Mouse (Mus musculus) E14TG2a.4 (cell line): Measurements from ENCODE around the gene Tsga13.
A peak's percentile ranks its signal among the peaks of the same experiment; 100 is the strongest.

ENCODE experiments used
- H3K27me3 ChIP-seq: 2 replicates; pipeline ENCODE4 v1.6.1; 2014; ENCODE audit warnings: low read length, control low read depth; ENCODE audit not compliant: insufficient read depth
- H3K36me3 ChIP-seq: 2 replicates; pipeline ENCODE4 v1.6.1; 2014; ENCODE audit warnings: low read length, control low read depth; ENCODE audit not compliant: insufficient read depth
- H3K4me1 ChIP-seq: replicated peaks from 2 replicates; pipeline ENCODE4 v1.6.1; 2014; ENCODE audit warnings: low read depth, low read length, control low read depth
- H3K4me3 ChIP-seq: replicated peaks from 2 replicates; pipeline ENCODE4 v1.5.1; 2014; ENCODE audit warnings: mild to moderate bottlenecking, low read length
- H3K9me3 ChIP-seq: 2 replicates; pipeline ENCODE4 v1.6.1; 2014; ENCODE audit warnings: low read length, control low read depth
- CTCF ChIP-seq: conservative IDR thresholded peaks from 2 replicates; pipeline ENCODE4 v1.5.1; 2014; ENCODE audit warnings: low read length
- NANOG ChIP-seq: IDR thresholded peaks from 2 replicates; pipeline ENCODE4 v1.6.1; 2014; ENCODE audit warnings: borderline replicate concordance, low read length, mixed read lengths
- POU5F1 ChIP-seq: IDR thresholded peaks from 2 replicates; pipeline ENCODE4 v1.6.1; 2014; ENCODE audit warnings: low read length, borderline replicate concordance

The Tsga13 gene

DNA sequence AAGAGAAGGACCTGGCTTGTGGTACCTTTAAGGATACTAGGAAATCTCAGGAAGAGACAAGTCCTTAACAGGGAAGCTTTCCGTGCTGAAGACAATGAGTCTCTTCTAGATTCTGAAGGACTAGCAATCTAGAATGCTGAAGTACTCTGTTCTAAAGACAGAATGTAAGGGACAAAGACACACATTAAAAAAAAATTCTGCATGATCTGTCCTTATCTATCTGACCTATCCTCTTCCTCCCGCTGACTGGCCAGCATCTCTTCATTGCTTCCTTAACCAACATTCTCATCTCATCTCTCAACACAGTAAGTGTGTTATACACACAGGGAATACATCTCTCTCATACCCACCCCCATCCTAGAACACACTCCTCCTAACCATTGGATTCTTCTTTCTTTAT, at the start of gene Tsga13:
TSS of gene Tsga13 (minus strand) at position 101 of the 400 bp plus-strand sequence.
- H3K36me3 ChIP-seq: no peaks in the 10 kb centered on the region
- H3K4me3 ChIP-seq: no peak within 1 kb of the TSS
- TF ChIP-seq CTCF (no peak), NANOG (no peak), POU5F1 (no peak)

DNA sequence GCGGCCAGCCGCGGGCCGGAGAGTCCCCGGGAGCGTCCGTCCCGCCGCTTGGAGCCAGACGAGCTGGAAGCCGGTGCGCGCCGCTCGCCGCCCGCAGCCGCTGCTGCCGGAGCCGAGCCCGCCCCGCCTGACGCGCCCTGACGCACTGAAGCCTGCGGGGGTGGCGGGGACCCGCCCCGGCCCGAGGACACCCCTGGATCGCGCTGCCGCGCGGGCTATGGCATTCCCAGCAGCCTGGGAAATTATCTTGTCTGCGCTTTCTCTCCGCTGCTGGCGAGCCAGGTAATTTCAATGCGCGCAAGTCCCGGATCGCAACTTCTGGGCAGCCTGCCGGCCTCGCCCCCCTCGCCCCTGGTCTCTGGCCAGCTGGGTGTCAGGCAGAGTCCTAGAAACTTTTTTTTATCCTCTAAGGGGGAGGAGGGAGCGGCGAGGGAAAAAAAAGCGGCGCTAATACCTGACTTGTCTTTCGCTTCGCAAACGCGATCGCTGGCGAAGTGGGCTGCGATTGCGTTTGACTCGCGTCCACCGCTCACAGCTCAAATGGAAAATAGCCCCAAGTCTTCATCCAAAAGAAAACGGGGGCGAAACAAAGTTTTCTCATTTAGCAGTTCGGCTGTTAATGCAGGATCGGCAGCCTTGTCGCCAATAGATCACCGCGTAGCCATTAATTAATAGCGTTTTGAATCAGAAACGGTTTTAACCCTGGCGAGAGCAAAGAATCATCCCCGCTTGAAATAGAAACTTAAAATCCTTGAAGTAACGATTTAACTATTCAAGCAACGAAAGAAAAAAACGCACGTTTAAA, 43.6 kb upstream of the Tsga13 start, which contains the start of gene Klf14:
TSS of gene Klf14 (minus strand) at position 343 of the 805 bp plus-strand sequence.
- peaks cover 75% of the 10 kb centered on the region for H3K27me3 ChIP-seq
- no peaks in the 10 kb centered on the region for H3K36me3 ChIP-seq
- no peak for TF ChIP-seq POU5F1
- no peak for TF ChIP-seq NANOG
- no peak for TF ChIP-seq CTCF
- peaks cover 16% of the 10 kb centered on the region for H3K4me1 ChIP-seq
- peak within 1 kb of the TSS; percentile 83 for H3K4me3 ChIP-seq
- H3K9me3 ChIP-seq: no peaks in the 10 kb centered on the region

More for the DNA sequence above, at the start of gene Tsga13:
- Histone ChIP-seq H3K9me3 (no peaks in the 10 kb centered on the region), H3K4me1 (0 out of 2 replicates have a peak, but pooled peaks cover 5% of the 10 kb centered on the region), H3K27me3 (peaks cover 3% of the 10 kb centered on the region; the same call in 1 of the 2 replicates)

DNA sequence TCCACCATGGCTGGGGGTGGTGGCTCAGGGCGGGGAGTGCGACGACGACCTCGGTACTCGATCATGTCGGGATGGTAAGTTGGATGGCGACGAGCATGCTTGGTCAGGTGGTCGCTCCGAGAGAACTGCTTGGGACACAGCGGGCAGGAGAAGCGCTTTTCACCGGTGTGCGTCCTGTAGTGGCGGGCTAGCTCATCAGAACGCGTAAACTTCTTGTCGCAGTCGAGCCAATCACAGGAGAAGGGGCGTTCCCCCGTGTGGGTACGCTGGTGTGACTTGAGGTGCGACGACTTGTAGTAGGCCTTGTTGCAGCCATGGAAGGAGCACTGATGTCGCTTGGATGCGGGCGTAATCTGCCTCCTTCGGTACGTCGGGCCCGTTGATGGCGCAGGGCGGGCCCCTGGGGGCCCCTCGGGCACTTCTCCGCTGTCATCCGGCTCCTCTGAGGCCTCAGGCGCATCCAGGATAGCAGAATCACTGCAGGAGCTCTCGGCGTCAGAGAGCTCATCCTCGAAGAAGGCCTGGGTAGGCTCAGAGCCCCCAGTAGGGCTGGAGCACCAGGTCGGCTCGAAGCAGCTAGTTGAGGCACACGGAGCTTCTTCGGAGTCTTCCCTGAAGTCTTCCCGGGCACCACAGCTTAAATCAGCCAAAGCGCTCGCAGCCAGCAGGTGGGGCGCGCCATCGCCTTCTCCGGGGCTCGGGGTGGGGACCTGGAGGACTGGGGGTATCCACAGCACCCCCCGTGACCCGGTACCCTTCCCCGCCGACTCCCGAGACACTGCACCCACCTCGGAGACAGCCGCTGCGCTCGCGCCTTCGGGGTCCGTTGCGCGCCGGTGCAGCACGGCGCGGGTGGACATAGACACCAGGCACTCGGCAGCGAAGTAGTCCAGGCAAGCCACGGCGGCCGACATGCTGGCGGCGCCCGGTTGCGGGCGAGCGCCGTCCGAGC, 42.7 kb upstream of the Tsga13 start:
- H3K27me3 ChIP-seq: peaks cover 69% of the 10 kb centered on the region
- no peaks in the 10 kb centered on the region for H3K9me3 ChIP-seq
- no peak for TF ChIP-seq CTCF
- TF ChIP-seq POU5F1: no peak
- no peak for TF ChIP-seq NANOG
- H3K4me3 ChIP-seq: peak overlapping the region; percentile 83
- H3K4me1 ChIP-seq: peaks cover 16% of the 10 kb centered on the region
- H3K36me3 ChIP-seq: no peaks in the 10 kb centered on the region

- no peak overlapping the region for H3K4me3 ChIP-seq
- no peaks in the 10 kb centered on the region for H3K4me1 ChIP-seq
- H3K36me3 ChIP-seq: no peaks in the 10 kb centered on the region
- no peak for TF ChIP-seq NANOG
- TF ChIP-seq POU5F1: no peak
- TF ChIP-seq CTCF: no peak
- peaks cover 9% of the 10 kb centered on the region for H3K9me3 ChIP-seq
- H3K27me3 ChIP-seq: 0 out of 2 replicates have a peak, but pooled peaks cover 9% of the 10 kb centered on the region
Observed at GRCm38 (mm10) chr6:30939264-30939663, 23.9 kb upstream of the Tsga13 start.

- Histone ChIP-seq H3K9me3 (peaks cover 4% of the 10 kb centered on the region; the same call in 1 of the 2 replicates), H3K4me3 (no peak overlapping the region), H3K27me3 (peaks cover 10% of the 10 kb centered on the region), H3K36me3 (no peaks in the 10 kb centered on the region), H3K4me1 (0 out of 2 replicates have a peak, but pooled peaks cover 10% of the 10 kb centered on the region)
- TF ChIP-seq POU5F1 (no peak), NANOG (no peak), CTCF (0 out of 2 replicates have a peak, but pooled peaks have one; percentile 18)
Observed at GRCm38 (mm10) chr6:30922821-30923220, 7.4 kb upstream of the Tsga13 start.

DNA sequence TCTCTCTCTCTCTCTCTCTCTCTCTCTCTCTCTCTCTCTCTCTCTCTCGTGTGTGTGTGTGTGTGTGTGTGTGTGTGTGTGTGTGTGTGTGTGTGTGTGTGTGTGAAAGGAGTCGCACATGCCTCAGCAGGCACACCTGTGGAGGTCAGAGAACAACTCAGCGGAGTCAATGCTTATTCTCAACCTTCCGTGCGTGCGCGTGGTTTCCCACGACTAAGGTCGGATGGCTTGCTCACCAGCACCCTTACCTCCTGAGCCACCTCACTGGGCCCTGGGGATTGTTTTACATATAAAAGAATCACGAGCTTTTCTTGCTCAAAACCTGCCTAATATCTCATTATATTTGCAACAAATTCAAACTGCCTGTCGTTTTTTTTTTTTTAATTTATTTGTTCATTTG, 6.5 kb upstream of the Tsga13 start:
- H3K36me3 ChIP-seq: no peaks in the 10 kb centered on the region
- peaks cover 4% of the 10 kb centered on the region; the same call in 1 of the 2 replicates for H3K9me3 ChIP-seq
- TF ChIP-seq NANOG (no peak), CTCF (no peak), POU5F1 (no peak)

DNA sequence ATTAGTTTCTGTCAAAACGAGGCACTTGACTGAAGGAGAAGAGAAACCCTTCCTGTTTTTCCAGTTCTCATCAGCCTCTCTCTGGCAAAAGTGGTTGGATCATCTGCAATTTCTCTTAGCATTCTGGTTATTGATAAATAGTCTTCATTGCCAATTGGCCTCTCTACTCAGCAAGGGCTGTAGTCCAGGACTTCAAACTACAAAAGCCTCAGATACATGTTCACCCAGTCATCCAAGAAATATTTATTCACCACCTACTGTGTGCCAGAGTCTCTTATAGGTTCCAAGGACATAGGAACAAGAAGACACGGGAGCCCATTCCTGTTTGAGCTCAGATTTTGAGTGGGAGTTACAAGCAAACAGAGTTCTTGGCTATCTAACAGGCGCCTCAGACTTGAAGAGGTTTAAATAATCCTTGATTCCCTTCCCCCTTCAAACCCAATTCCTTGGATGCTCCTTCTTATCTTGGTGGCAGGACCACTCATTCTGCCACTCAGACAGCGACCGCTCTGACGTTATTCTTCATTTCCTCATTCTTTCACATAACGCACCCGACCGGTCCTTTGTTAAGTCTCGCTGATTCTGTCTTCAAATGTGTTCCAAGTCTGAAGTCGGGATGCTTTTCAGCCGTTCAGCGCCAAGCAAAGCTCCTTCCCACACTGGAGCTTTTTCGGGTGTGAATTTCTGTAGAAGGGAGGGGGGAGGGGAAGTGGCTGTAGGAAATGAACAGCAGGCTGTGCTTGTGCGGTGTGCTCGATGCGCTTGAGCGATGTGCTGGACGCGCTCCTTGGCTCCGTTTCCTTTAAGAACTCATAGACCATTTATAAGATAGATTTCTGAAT, 5.7 kb upstream of the Tsga13 start:
- no peak overlapping the region for H3K4me3 ChIP-seq
- H3K4me1 ChIP-seq: 0 out of 2 replicates have a peak, but pooled peaks cover 10% of the 10 kb centered on the region
- no peaks in the 10 kb centered on the region for H3K36me3 ChIP-seq
- H3K27me3 ChIP-seq: peaks cover 11% of the 10 kb centered on the region
- peaks cover 4% of the 10 kb centered on the region; the same call in 1 of the 2 replicates for H3K9me3 ChIP-seq
- TF ChIP-seq NANOG (no peak), CTCF (no peak), POU5F1 (no peak)

More for the DNA sequence above, 6.5 kb upstream of the Tsga13 start:
- Histone ChIP-seq H3K27me3 (peaks cover 10% of the 10 kb centered on the region), H3K4me3 (no peak overlapping the region), H3K4me1 (0 out of 2 replicates have a peak, but pooled peaks cover 10% of the 10 kb centered on the region)

- no peak for TF ChIP-seq CTCF
- no peak for TF ChIP-seq POU5F1
- TF ChIP-seq NANOG: no peak
- Histone ChIP-seq H3K9me3 (no peaks in the 10 kb centered on the region), H3K4me1 (no peaks in the 10 kb centered on the region), H3K4me3 (no peak overlapping the region), H3K36me3 (no peaks in the 10 kb centered on the region), H3K27me3 (peaks cover 3% of the 10 kb centered on the region)
Observed at GRCm38 (mm10) chr6:30907970-30908369, 7.4 kb downstream of the Tsga13 start.
